Comparison of ENCODE assay signal across 8 mouse cellular contexts in the genomic region with DNA sequence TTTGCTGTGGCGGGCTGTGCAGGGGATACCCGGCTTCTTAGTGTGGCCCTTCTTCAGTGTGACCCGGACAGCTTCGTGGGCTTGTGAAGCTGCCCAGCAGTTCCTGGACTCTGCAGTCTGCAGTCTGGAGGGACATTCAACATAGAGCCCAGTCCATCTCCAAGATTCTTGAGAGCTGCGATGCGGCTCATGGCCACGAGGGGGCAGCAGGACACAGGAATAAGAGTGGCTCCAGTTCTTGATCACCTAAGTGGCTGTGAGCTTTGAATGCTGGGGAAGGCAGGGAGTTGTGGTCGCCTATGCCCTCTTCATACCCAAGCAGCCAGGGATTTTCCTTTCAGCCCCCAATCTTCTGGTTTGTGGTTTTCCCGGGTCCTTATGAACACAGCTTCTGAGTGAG. TPM values are rescaled to one million over a fixed set of nuclear protein-coding genes. Genes with fewer than 3 reads are reported as not detected.
DNase-seq lines count a peak whose midpoint lies in the region; ATAC-seq and TF ChIP-seq lines count a peak whose summit lies in the region.

No protein-coding gene starts in this region.

- H3K4me1 ChIP-seq in G1E (ENCODE audit: insufficient read depth, low read depth, low read length), result peaks cover 8% of the 10 kb centered on the region
- H3K4me1 ChIP-seq in forebrain, embryonic 12.5 days, result no peaks in the 10 kb centered on the region
- no peaks in the 10 kb centered on the region for H3K4me1 ChIP-seq in lung, embryonic 16.5 days (replicated peaks; ENCODE audit: control insufficient read depth, insufficient read depth, low read length)

- TF ChIP-seq CTCF in G1E (IDR thresholded peaks at IDR 0.05; ENCODE audit: low read depth, low read length), result peak; percentile 86

- no peak overlapping the region for H3K4me3 ChIP-seq in G1E (ENCODE audit: low read depth, low read length)
- no peak overlapping the region for H3K4me3 ChIP-seq in forebrain, embryonic 12.5 days (replicated peaks)
- no peak overlapping the region for H3K4me3 ChIP-seq in lung, embryonic 16.5 days (ENCODE audit: low read length)

- 1% methylated on average over 9 of the region's 9 CpGs for WGBS in forebrain, embryonic 12.5 days
- WGBS in large intestine, adult 2 months, result 2% methylated on average over 9 of the region's 9 CpGs
- WGBS in lung, embryonic 16.5 days, result under 1% methylated on average over 9 of the region's 9 CpGs

- peak; percentile 29 for DNase-seq in G1E (ENCODE audit: low spot score)
- DNase-seq in c-Kit-positive CD71-negative TER-119-negative erythroid progenitor cells, embryonic 14.5 days (ENCODE audit: low read depth), result peak; percentile 73
- peak; percentile 80 to 86 for DNase-seq in heart, postnatal 36 days
- DNase-seq in large intestine, adult 2 months (ENCODE audit: low read depth, low spot score), result peak; percentile 89
- DNase-seq in retina, embryonic 14.5 days (ENCODE audit: low spot score), result peak; percentile 89
- peak; percentile 70 for DNase-seq in urinary bladder, postnatal 25 days (ENCODE audit: low spot score)

- H3K27ac ChIP-seq in forebrain, embryonic 12.5 days, result no peak overlapping the region
- no peak overlapping the region for H3K27ac ChIP-seq in lung, embryonic 16.5 days (ENCODE audit: low read length)

- H3K4me2 ChIP-seq in forebrain, embryonic 12.5 days, result no peak overlapping the region
- H3K4me2 ChIP-seq in lung, embryonic 16.5 days (ENCODE audit: low read depth, low read length), result no peak overlapping the region

- no peaks in the 10 kb centered on the region for H3K27me3 ChIP-seq in G1E (ENCODE audit: insufficient read depth, low read length)
- H3K27me3 ChIP-seq in forebrain, embryonic 12.5 days, result peaks cover 12% of the 10 kb centered on the region
- no peaks in the 10 kb centered on the region for H3K27me3 ChIP-seq in lung, embryonic 16.5 days (ENCODE audit: control insufficient read depth, insufficient read depth, low read depth, low read length)

- no peak overlapping the region; the same call in 1 of the 2 replicates for H3K9ac ChIP-seq in forebrain, embryonic 12.5 days
- no peak overlapping the region for H3K9ac ChIP-seq in lung, embryonic 16.5 days (ENCODE audit: low read length)

- H3K9me3 ChIP-seq in G1E (replicated peaks), result peaks cover 8% of the 10 kb centered on the region
- H3K9me3 ChIP-seq in forebrain, embryonic 12.5 days, result no peaks in the 10 kb centered on the region
- no peaks in the 10 kb centered on the region for H3K9me3 ChIP-seq in lung, embryonic 16.5 days (ENCODE audit: control insufficient read depth, low read length)

- peaks cover 31% of the 10 kb centered on the region for H3K36me3 ChIP-seq in G1E (replicated peaks)
- peaks cover 29% of the 10 kb centered on the region for H3K36me3 ChIP-seq in forebrain, embryonic 12.5 days (replicated peaks)
- H3K36me3 ChIP-seq in lung, embryonic 16.5 days (ENCODE audit: control insufficient read depth, insufficient read depth, low read length), result peaks cover 4% of the 10 kb centered on the region; the same call in 1 of the 2 replicates

- intact Hi-C loops in heart, postnatal 36 days (cut with DNase I), result loop anchor here (1.0 kb wide), 1 partner anchor 14 kb away; no protein-coding TSS in a partner anchor

- ATAC-seq in G1E (ENCODE audit: extremely low read depth, insufficient number of reproducible peaks, low FRiP score, poor library complexity, severe bottlenecking), result peak; percentile 22; the same call in 1 of the 2 replicates
- peak; percentile 74 for ATAC-seq in forebrain, embryonic 12.5 days (ENCODE audit: low FRiP score)
- ATAC-seq in lung, embryonic 16.5 days (ENCODE audit: low read depth), result peak; percentile 83

RNA-seq across cellular contexts. Expression of a gene that starts 12.7 kb away (rescaled TPM):
- total RNA-seq in G1E (2014; fragmentation: Nextera tagmentation) (2,195 and 2,298 TPM in 2 replicates), G1E (2017) (1,704 and 1,830 TPM in 2 replicates)
- 739 and 1,633 TPM in 2 replicates for polyA plus RNA-seq in G1E (2012)
- 934 and 1,034 TPM in 2 replicates for polyA plus RNA-seq in forebrain, embryonic 12.5 days (2016; fragmentation: Nextera tagmentation; extraction: Ambion mirVana)
- total RNA-seq in heart, postnatal 36 days (2021), result 100 to 1,000 TPM; 411 to 417 TPM
- 617 and 700 TPM in 2 replicates for polyA plus RNA-seq in large intestine, adult 2 months (2012; rRNA removed)
- 1,739 and 1,825 TPM in 2 replicates for polyA plus RNA-seq in lung, embryonic 16.5 days (2015; fragmentation: Nextera tagmentation; extraction: Ambion mirVana)

RNA-seq across cellular contexts. Expression of a gene that starts 12.9 kb away (rescaled TPM):
- total RNA-seq in G1E (2014; fragmentation: Nextera tagmentation), result 30.0 and 34.1 TPM in 2 replicates
- 18.5 and 19.8 TPM in 2 replicates for total RNA-seq in G1E (2017)
- polyA plus RNA-seq in G1E (2012), result 45.6 and 48.9 TPM in 2 replicates
- 58.4 and 63.5 TPM in 2 replicates for polyA plus RNA-seq in forebrain, embryonic 12.5 days (2016; fragmentation: Nextera tagmentation; extraction: Ambion mirVana)
- 10 to 100 TPM; 38.8 to 41.4 TPM for total RNA-seq in heart, postnatal 36 days (2021)
- 44.6 and 59.1 TPM in 2 replicates for polyA plus RNA-seq in large intestine, adult 2 months (2012; rRNA removed)
- polyA plus RNA-seq in lung, embryonic 16.5 days (2015; fragmentation: Nextera tagmentation; extraction: Ambion mirVana), result 49.4 and 50.5 TPM in 2 replicates

RNA-seq across cellular contexts. Expression of a gene that starts 17.2 kb away (rescaled TPM):
- total RNA-seq in G1E (2014; fragmentation: Nextera tagmentation) (1.7 and 1.9 TPM in 2 replicates), G1E (2017) (3.0 and 3.6 TPM in 2 replicates)
- 10.9 and 13.5 TPM in 2 replicates for polyA plus RNA-seq in G1E (2012)
- 5.0 and 7.1 TPM in 2 replicates for polyA plus RNA-seq in forebrain, embryonic 12.5 days (2016; fragmentation: Nextera tagmentation; extraction: Ambion mirVana)
- total RNA-seq in heart, postnatal 36 days (2021), result 1 to 10 TPM; 2.7 to 2.9 TPM
- 15.6 and 19.8 TPM in 2 replicates for polyA plus RNA-seq in large intestine, adult 2 months (2012; rRNA removed)
- 5.5 and 5.6 TPM in 2 replicates for polyA plus RNA-seq in lung, embryonic 16.5 days (2015; fragmentation: Nextera tagmentation; extraction: Ambion mirVana)

RNA-seq across cellular contexts. Expression of a gene that starts 28.0 kb away (rescaled TPM):
- total RNA-seq in G1E (2014; fragmentation: Nextera tagmentation) (29.6 and 34.2 TPM in 2 replicates), G1E (2017) (30.7 and 31.1 TPM in 2 replicates)
- 72.2 and 83.2 TPM in 2 replicates for polyA plus RNA-seq in G1E (2012)
- 40.1 and 41.9 TPM in 2 replicates for polyA plus RNA-seq in forebrain, embryonic 12.5 days (2016; fragmentation: Nextera tagmentation; extraction: Ambion mirVana)
- total RNA-seq in heart, postnatal 36 days (2021), result 10 to 100 TPM; 10.1 to 11.5 TPM
- 19.1 and 23.6 TPM in 2 replicates for polyA plus RNA-seq in large intestine, adult 2 months (2012; rRNA removed)
- polyA plus RNA-seq in lung, embryonic 16.5 days (2015; fragmentation: Nextera tagmentation; extraction: Ambion mirVana), result 20.2 and 20.6 TPM in 2 replicates

RNA-seq across cellular contexts. Expression of a gene that starts 28.3 kb away (rescaled TPM):
- 63.5 and 75.3 TPM in 2 replicates for total RNA-seq in G1E (2014; fragmentation: Nextera tagmentation)
- 133 and 141 TPM in 2 replicates for total RNA-seq in G1E (2017)
- 347 and 373 TPM in 2 replicates for polyA plus RNA-seq in G1E (2012)
- 198 and 201 TPM in 2 replicates for polyA plus RNA-seq in forebrain, embryonic 12.5 days (2016; fragmentation: Nextera tagmentation; extraction: Ambion mirVana)
- total RNA-seq in heart, postnatal 36 days (2021), result 10 to 100 TPM; 77.0 to 84.7 TPM
- 28.6 and 35.4 TPM in 2 replicates for polyA plus RNA-seq in large intestine, adult 2 months (2012; rRNA removed)
- 143 and 151 TPM in 2 replicates for polyA plus RNA-seq in lung, embryonic 16.5 days (2015; fragmentation: Nextera tagmentation; extraction: Ambion mirVana)

Comparison
In these comparisons a context has a peak if more than half of its experiments do, and no peak if none do; other contexts are left out.
1. ATAC-seq: peak in every context shown above with its lines; median percentile 83 in lung, embryonic 16.5 days; 74 in forebrain, embryonic 12.5 days; 22 in G1E.
2. DNase-seq: peak in every context shown above with its lines; median percentile 89 in large intestine, adult 2 months; 89 in retina, embryonic 14.5 days; 83 in heart, postnatal 36 days; 73 in c-Kit-positive CD71-negative TER-119-negative erythroid progenitor cells, embryonic 14.5 days; 70 in urinary bladder, postnatal 25 days; 29 in G1E.